Mouse (Mus musculus): ENCODE results near the gene Csnk1d.

GRCm38 (mm10) chr11:120957052-120957451 is 34.1 kb downstream of the Csnk1d start:
- TF ChIP-seq USF1 (IDR thresholded peaks at IDR 0.05; ENCODE audit: low read depth, low read length) (no peak), ZC3H11A (IDR thresholded peaks at IDR 0.05; ENCODE audit: low read depth, low read length) (no peak), SMC3 (IDR thresholded peaks at IDR 0.05; ENCODE audit: low read depth, low read length) (no peak), POLR2A (IDR thresholded peaks at IDR 0.05; ENCODE audit: low read depth, low read length) (no peak), E2F4 (IDR thresholded peaks at IDR 0.05; ENCODE audit: insufficient replicate concordance, low read depth, low read length) (no peak), CTCF (conservative IDR thresholded peaks at IDR 0.05 in 1 of 2, IDR thresholded peaks at IDR 0.05 in 1 of 2; ENCODE audit: low read depth in 2 of 2, low read length in 2 of 2) (no peak)
